Mouse (Mus musculus) cerebellum, adult 18-20 months (tissue): ENCODE results near the gene Slc43a2.

Experiments
- DNase-seq, 2 experiments: peaks; one replicate each; pipeline ENCODE4 v3.0.0; 2021

Slc43a2 gene

GRCm38 (mm10) chr11:75552906-75553482 is 21.5 kb downstream of the Slc43a2 start:
- peak; percentile 4 to 28 for DNase-seq

GRCm38 (mm10) chr11:75556006-75556405 is 24.5 kb downstream of the Slc43a2 start:
- peak in 1 of 2 experiments; percentile 3 for DNase-seq

GRCm38 (mm10) chr11:75557142-75557541 is 25.6 kb downstream of the Slc43a2 start:
- peak; percentile 4 to 6 for DNase-seq

GRCm38 (mm10) chr11:75558101-75558500 is 26.6 kb downstream of the Slc43a2 start:
- DNase-seq: peak in 1 of 2 experiments; percentile 18

- DNase-seq: peak in 1 of 2 experiments; percentile 6
These were observed 28.5 kb downstream of the Slc43a2 start for GRCm38 (mm10) chr11:75559870-75560504.

GRCm38 (mm10) chr11:75560530-75561409 is 29.3 kb downstream of the Slc43a2 start:
- no peak for DNase-seq

GRCm38 (mm10) chr11:75561410-75561791 is 29.9 kb downstream of the Slc43a2 start:
- no peak for DNase-seq

- DNase-seq: peak; percentile 78 to 82
These were observed 31.3 kb downstream of the Slc43a2 start for GRCm38 (mm10) chr11:75562840-75563239.

GRCm38 (mm10) chr11:75563851-75564548 is 32.5 kb downstream of the Slc43a2 start:
- peak in 1 of 2 experiments; percentile 42 for DNase-seq

- DNase-seq: peak; percentile 74 to 82
These were observed 34.4 kb downstream of the Slc43a2 start for GRCm38 (mm10) chr11:75565849-75566248.

GRCm38 (mm10) chr11:75566276-75567196 is 35.0 kb downstream of the Slc43a2 start:
- peak; percentile 53 to 59 for DNase-seq

GRCm38 (mm10) chr11:75567346-75568114 is 36.0 kb downstream of the Slc43a2 start:
- peak; percentile 72 to 78 for DNase-seq

- peak in 1 of 2 experiments; percentile 42 for DNase-seq
These were observed 36.6 kb downstream of the Slc43a2 start for GRCm38 (mm10) chr11:75568115-75568511.

- DNase-seq: peak in 1 of 2 experiments; percentile 44
These were observed 37.5 kb downstream of the Slc43a2 start for GRCm38 (mm10) chr11:75568962-75569361.

- DNase-seq: peak; percentile 86 to 89
These were observed 39.1 kb downstream of the Slc43a2 start for GRCm38 (mm10) chr11:75570375-75571125.

- peak; percentile 47 to 67 for DNase-seq
These were observed 39.9 kb downstream of the Slc43a2 start for GRCm38 (mm10) chr11:75571126-75571990.

GRCm38 (mm10) chr11:75572301-75572791 is 40.9 kb downstream of the Slc43a2 start:
- DNase-seq: no peak

GRCm38 (mm10) chr11:75572854-75573650 is 41.6 kb downstream of the Slc43a2 start:
- peak; percentile 95 to 97 for DNase-seq
